Mouse (Mus musculus) lung, postnatal 0 days (tissue): ENCODE measurements at regions not wholly inside any gene's neighbourhood (a gene's known extent, or its start where the extent isn't known, plus 50 kb on each side); places are given as distances from the start of the nearest gene placed in this dataset.

Source experiments
- ATAC-seq: fragments of 200-750 bp; cut with Nextera tagmentation; 2 replicates; pipeline ENCODE4 v1.8.0; 2017; ENCODE audit warnings: moderate library complexity
- DNase-seq: peaks from one replicate; pipeline ENCODE4 v3.0.0-alpha.2; 2016; ENCODE audit warnings: low spot score
- H3K27ac ChIP-seq: fragments of 300-500 bp; sonication (generic); 2 replicates; pipeline ENCODE4 v1.5.1; 2014; ENCODE audit warnings: antibody characterized with exemption, mild to moderate bottlenecking, low read length, mixed read lengths
- H3K27me3 ChIP-seq: fragments of 300-500 bp; sonication (generic); replicated peaks from 2 replicates; pipeline ENCODE4 v1.6.1; 2014; ENCODE audit warnings: low read length, mixed read lengths; ENCODE audit not compliant: insufficient read depth
- H3K36me3 ChIP-seq: fragments of 300-500 bp; sonication (generic); 2 replicates; pipeline ENCODE4 v1.6.1; 2014; ENCODE audit warnings: low read length, mixed read lengths; ENCODE audit not compliant: insufficient read depth
- H3K4me1 ChIP-seq: fragments of 300-500 bp; sonication (generic); 2 replicates; pipeline ENCODE4 v1.6.1; 2014; ENCODE audit warnings: antibody characterized with exemption, low read depth, low read length, mixed read lengths; ENCODE audit not compliant: insufficient read depth
- H3K4me2 ChIP-seq: fragments of 300-500 bp; sonication (generic); replicated peaks from 2 replicates; pipeline ENCODE4 v1.6.1; 2014; ENCODE audit warnings: low read depth, mild to moderate bottlenecking, low read length, moderate library complexity, mixed read lengths
- H3K4me3 ChIP-seq: fragments of 300-500 bp; sonication (generic); 2 replicates; pipeline ENCODE4 v1.5.1; 2014; ENCODE audit warnings: low read depth, low read length
- H3K9ac ChIP-seq: fragments of 300-500 bp; sonication (generic); replicated peaks from 2 replicates; pipeline ENCODE4 v1.6.1; 2014; ENCODE audit warnings: low read depth, mild to moderate bottlenecking
- H3K9me3 ChIP-seq: fragments of 300-500 bp; sonication (generic); 2 replicates; pipeline ENCODE4 v1.6.1; 2016; ENCODE audit warnings: low read length, mixed read lengths
- CTCF ChIP-seq: IDR thresholded peaks from 2 replicates; pipeline ENCODE4 v1.5.1; 2016; ENCODE audit warnings: antibody characterized with exemption, mild to moderate bottlenecking
- EP300 ChIP-seq: IDR thresholded peaks from 2 replicates; pipeline ENCODE4 v1.6.1; 2016; ENCODE audit warnings: antibody characterized with exemption, mild to moderate bottlenecking, control low read depth
- WGBS: fragments of 180-500 bp; shearing (Covaris S2); extraction: QIAGEN DNeasy Blood & Tissue Kit; methylation state at CpG from one replicate; pipeline ENCODE4 v1.1.7; 2014; 5-methylcytosine and 5-hydroxymethylcytosine counted together

GRCm38 (mm10) chr10:67647777-67648727, 99.3 kb upstream of the Ado start:
- TF ChIP-seq EP300 (no peak), CTCF (no peak)
- no peak for ATAC-seq
- H3K4me3 ChIP-seq, result peak overlapping the region; percentile 14; the same call in 1 of the 2 replicates

GRCm38 (mm10) chr10:67646659-67647559, 98.2 kb upstream of the Ado start:
- Histone ChIP-seq H3K4me1 (no peaks in the 10 kb centered on the region), H3K4me3 (peak overlapping the region; percentile 14; the same call in 1 of the 2 replicates), H3K4me2 (peak overlapping the region; percentile 40), H3K9me3 (no peaks in the 10 kb centered on the region), H3K27ac (no peak overlapping the region), H3K9ac (no peak overlapping the region), H3K27me3 (no peaks in the 10 kb centered on the region), H3K36me3 (no peaks in the 10 kb centered on the region)
- no peak for TF ChIP-seq CTCF
- TF ChIP-seq EP300, result no peak
- DNase-seq, result peak; percentile 47
- ATAC-seq, result no peak; the same call in 1 of the 2 replicates
- WGBS, result 22% methylated on average over 14 of the region's 14 CpGs

More at GRCm38 (mm10) chr10:67647777-67648727, 99.3 kb upstream of the Ado start:
- Histone ChIP-seq H3K36me3 (no peaks in the 10 kb centered on the region), H3K27me3 (no peaks in the 10 kb centered on the region), H3K4me1 (no peaks in the 10 kb centered on the region), H3K9ac (no peak overlapping the region), H3K4me2 (peak overlapping the region; percentile 40), H3K27ac (no peak overlapping the region), H3K9me3 (no peaks in the 10 kb centered on the region)
- peak; percentile 57 for DNase-seq
- WGBS, result 19% methylated on average over 20 of the region's 20 CpGs

GRCm38 (mm10) chr10:67645821-67646220, 97.1 kb upstream of the Ado start:
- no peak for ATAC-seq
- no peaks in the 10 kb centered on the region for H3K36me3 ChIP-seq
- 28% methylated on average over 3 of the region's 3 CpGs for WGBS

GRCm38 (mm10) chr10:67644280-67644679, 95.5 kb upstream of the Ado start:
- H3K27ac ChIP-seq, result no peak overlapping the region
- H3K9ac ChIP-seq, result no peak overlapping the region
- WGBS, result 12% methylated on average over 1 of the region's 1 CpGs
- ATAC-seq, result no peak
- H3K4me2 ChIP-seq, result no peak overlapping the region
- TF ChIP-seq CTCF, result no peak
- TF ChIP-seq EP300, result no peak
- H3K4me3 ChIP-seq, result no peak overlapping the region
- no peaks in the 10 kb centered on the region for H3K4me1 ChIP-seq
- peak; percentile 38 for DNase-seq
- no peaks in the 10 kb centered on the region for H3K27me3 ChIP-seq
- no peaks in the 10 kb centered on the region for H3K9me3 ChIP-seq
- no peaks in the 10 kb centered on the region for H3K36me3 ChIP-seq

More at GRCm38 (mm10) chr10:67645821-67646220, 97.1 kb upstream of the Ado start:
- H3K4me3 ChIP-seq, result no peak overlapping the region
- no peak for TF ChIP-seq CTCF
- no peak for TF ChIP-seq EP300
- no peaks in the 10 kb centered on the region for H3K4me1 ChIP-seq
- no peak for DNase-seq
- H3K9ac ChIP-seq, result no peak overlapping the region
- no peaks in the 10 kb centered on the region for H3K9me3 ChIP-seq
- H3K27ac ChIP-seq, result no peak overlapping the region
- no peaks in the 10 kb centered on the region for H3K27me3 ChIP-seq
- no peak overlapping the region for H3K4me2 ChIP-seq

GRCm38 (mm10) chr10:67643685-67644084, 94.9 kb upstream of the Ado start:
- no peak overlapping the region for H3K4me3 ChIP-seq
- H3K27me3 ChIP-seq, result no peaks in the 10 kb centered on the region
- ATAC-seq, result no peak
- H3K9ac ChIP-seq, result no peak overlapping the region
- no peak for DNase-seq
- no peak overlapping the region for H3K4me2 ChIP-seq
- 36% methylated on average over 7 of the region's 7 CpGs for WGBS
- H3K4me1 ChIP-seq, result no peaks in the 10 kb centered on the region
- H3K9me3 ChIP-seq, result no peaks in the 10 kb centered on the region
- TF ChIP-seq CTCF (no peak), EP300 (no peak)
- no peak overlapping the region for H3K27ac ChIP-seq
- no peaks in the 10 kb centered on the region for H3K36me3 ChIP-seq

GRCm38 (mm10) chr10:67637339-67637738, 88.6 kb upstream of the Ado start:
- ATAC-seq (no peak; the same call in 1 of the 2 replicates), DNase-seq (no peak)
- 47% methylated on average over 5 of the region's 5 CpGs for WGBS
- H3K9ac ChIP-seq, result no peak overlapping the region
- TF ChIP-seq CTCF, result peak; percentile 55
- TF ChIP-seq EP300, result no peak
- no peaks in the 10 kb centered on the region for H3K9me3 ChIP-seq
- no peak overlapping the region for H3K27ac ChIP-seq
- no peaks in the 10 kb centered on the region for H3K4me1 ChIP-seq
- no peaks in the 10 kb centered on the region for H3K27me3 ChIP-seq
- H3K4me2 ChIP-seq, result no peak overlapping the region
- H3K36me3 ChIP-seq, result no peaks in the 10 kb centered on the region
- no peak overlapping the region for H3K4me3 ChIP-seq
